Mouse (Mus musculus) olfactory bulb, adult 2 months (tissue): Measurements from ENCODE around the gene Ube2o.

Experiments used
- CTCF ChIP-seq: fragments of 200-500 bp; IDR thresholded peaks from 2 replicates; pipeline ENCODE4 v1.5.1; 2012; ENCODE audit warnings: low read depth, mild to moderate bottlenecking, low read length, moderate library complexity; ENCODE audit not compliant: insufficient read depth
- POLR2A ChIP-seq: fragments of 200-500 bp; IDR thresholded peaks from 2 replicates; pipeline ENCODE4 v1.6.1; 2012; ENCODE audit warnings: mild to moderate bottlenecking, low read depth, low read length, moderate library complexity; ENCODE audit not compliant: insufficient read depth

DNA sequence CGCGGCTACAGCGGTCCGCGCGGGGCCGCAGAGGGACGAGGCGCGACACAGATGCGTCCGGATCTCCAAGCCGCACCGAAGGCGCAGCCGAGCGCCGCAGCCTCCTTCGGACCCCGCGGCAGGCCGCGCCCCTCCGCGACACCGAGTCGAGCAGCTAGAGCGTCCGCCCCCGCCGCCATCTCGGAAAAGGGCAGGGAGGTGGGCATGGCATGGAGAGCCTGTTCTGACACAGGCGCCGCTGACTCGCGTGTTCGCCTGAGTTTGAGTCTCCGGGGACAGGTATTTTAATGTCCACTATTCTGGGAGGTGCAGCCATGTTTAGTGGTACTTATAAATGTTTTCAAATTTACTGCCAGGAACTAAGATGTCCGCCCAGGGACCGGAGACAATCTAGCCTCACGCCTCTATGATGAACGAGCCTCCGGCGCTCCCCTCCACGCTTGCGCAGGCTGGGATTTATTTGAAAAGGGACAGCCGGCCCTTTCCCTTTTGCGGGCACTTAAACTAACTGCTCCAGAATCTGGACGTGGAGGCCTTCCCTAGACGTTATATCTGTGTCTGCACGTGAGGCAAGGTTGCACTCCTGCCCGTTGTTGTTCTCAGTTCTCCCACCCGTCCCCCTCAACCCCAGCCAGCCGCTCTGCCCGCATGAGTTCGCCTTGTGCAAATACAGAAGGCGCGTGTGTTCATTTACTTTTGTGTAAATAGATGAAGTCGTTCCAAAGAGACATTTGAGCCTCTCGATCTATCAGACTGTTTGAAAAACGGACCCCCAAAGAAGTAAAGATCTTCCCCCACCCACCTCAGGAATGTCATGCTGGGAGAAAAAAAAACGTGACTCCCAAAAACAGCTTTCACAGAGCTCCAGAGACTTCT is 90.8 kb downstream of the Ube2o start:
- no peak for TF ChIP-seq CTCF
- TF ChIP-seq POLR2A = peak; percentile 60
